Mouse (Mus musculus): ENCODE measurements around the gene Spata2.

DNA sequence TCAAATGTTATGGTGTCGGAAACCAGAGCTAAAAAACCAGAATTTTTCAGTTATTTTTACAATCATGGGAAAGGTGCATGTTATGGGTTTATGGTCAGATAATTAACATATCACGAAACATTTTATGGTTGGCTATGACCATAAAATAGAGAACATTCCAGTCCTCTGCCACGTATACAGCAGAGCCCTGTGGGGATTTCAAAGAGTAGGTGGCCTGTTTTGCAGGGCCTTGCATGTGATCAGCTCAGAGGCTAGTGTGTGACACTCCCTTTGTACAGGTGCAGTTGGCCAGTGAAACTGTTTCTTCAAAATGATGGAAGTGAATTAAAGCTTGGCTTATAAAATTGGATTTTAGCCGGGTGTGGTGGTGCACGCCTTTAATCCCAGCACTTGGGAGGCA is 28.9 kb downstream of the Spata2 start:
- no peak for TF ChIP-seq CTCF (IDR thresholded peaks at IDR 0.05; ENCODE audit: borderline replicate concordance, control insufficient read depth, extremely low read depth, insufficient read depth, low read length, poor library complexity)
- TF ChIP-seq POLR2A (IDR thresholded peaks at IDR 0.05; ENCODE audit: control insufficient read depth, extremely low read depth, insufficient read depth, low read length, poor library complexity), result no peak

All from thymus, adult 2 months (tissue).